Mouse (Mus musculus) liver, embryonic 13.5 days (tissue): ENCODE results near the gene Prr23a3. TPM values are rescaled to one million over a fixed set of nuclear protein-coding genes. Genes with fewer than 3 reads are reported as not detected.

ENCODE experiments used
- ATAC-seq: fragments of 200-750 bp; cut with Nextera tagmentation; 2 replicates; pipeline ENCODE4 v1.8.0; 2017; ENCODE audit warnings: low read depth, mild to moderate bottlenecking, moderate number of reproducible peaks, moderate library complexity
- DNase-seq: peaks from one replicate; pipeline ENCODE4 v3.0.0; 2022
- H3K27ac ChIP-seq: fragments of 300-500 bp; sonication (generic); 2 replicates; pipeline ENCODE4 v1.5.1; 2015; ENCODE audit warnings: moderate library complexity, mild to moderate bottlenecking, inconsistent platforms
- H3K27me3 ChIP-seq: fragments of 300-500 bp; sonication (generic); 2 replicates; pipeline ENCODE4 v1.6.1; 2015; ENCODE audit warnings: mild to moderate bottlenecking, inconsistent platforms
- H3K36me3 ChIP-seq: fragments of 300-500 bp; sonication (generic); 2 replicates; pipeline ENCODE4 v1.6.1; 2015; ENCODE audit warnings: mild to moderate bottlenecking, inconsistent platforms
- H3K4me1 ChIP-seq: fragments of 300-500 bp; sonication (generic); replicated peaks from 2 replicates; pipeline ENCODE4 v1.6.1; 2015; ENCODE audit warnings: inconsistent platforms
- H3K4me2 ChIP-seq: fragments of 300-500 bp; sonication (generic); 2 replicates; pipeline ENCODE4 v1.6.1; 2015; ENCODE audit warnings: inconsistent platforms, mild to moderate bottlenecking, moderate library complexity
- H3K4me3 ChIP-seq: fragments of 300-500 bp; sonication (generic); replicated peaks from 2 replicates; pipeline ENCODE4 v1.5.1; 2015; ENCODE audit warnings: mild to moderate bottlenecking, inconsistent platforms
- H3K9ac ChIP-seq: fragments of 300-500 bp; sonication (generic); 2 replicates; pipeline ENCODE4 v1.6.1; 2015; ENCODE audit warnings: mild to moderate bottlenecking, inconsistent platforms
- H3K9me3 ChIP-seq: fragments of 300-500 bp; sonication (generic); replicated peaks from 2 replicates; pipeline ENCODE4 v1.6.1; 2016; ENCODE audit warnings: inconsistent platforms
- WGBS: fragments of 180-500 bp; shearing (Covaris S2); methylation state at CpG from one replicate; pipeline ENCODE4 v1.1.7; 2015; ENCODE audit not compliant: insufficient replicate concordance; 5-methylcytosine and 5-hydroxymethylcytosine counted together
- polyA plus RNA-seq: library from polyadenylated mRNA; unstranded; fragments of >200 nt; fragmentation: Nextera tagmentation; extraction: Ambion mirVana; gene quantifications from 2 replicates; pipeline ENCODE4 v1.2.1, GENCODE M21; 2015

The Prr23a3 gene
- polyA plus RNA-seq, 1 experiment from 2014 or later = not detected

GRCm38 (mm10) chr9:98863463-98863862, 1.1 kb upstream of the Prr23a3 start:
- DNase-seq (no peak), ATAC-seq (no peak)
- no peak overlapping the region for H3K27ac ChIP-seq
- peaks cover 8% of the 10 kb centered on the region; the same call in 1 of the 2 replicates for H3K27me3 ChIP-seq
- H3K9me3 ChIP-seq = no peaks in the 10 kb centered on the region
- H3K4me3 ChIP-seq = no peak overlapping the region
- no peak overlapping the region for H3K9ac ChIP-seq
- no peak overlapping the region for H3K4me2 ChIP-seq
- no peaks in the 10 kb centered on the region for H3K36me3 ChIP-seq
- WGBS = 43% methylated on average over 3 of the region's 3 CpGs
- no peaks in the 10 kb centered on the region for H3K4me1 ChIP-seq

GRCm38 (mm10) chr9:98901486-98901885, 36.9 kb downstream of the Prr23a3 start:
- Histone ChIP-seq H3K36me3 (no peaks in the 10 kb centered on the region), H3K4me3 (no peak overlapping the region), H3K27me3 (no peaks in the 10 kb centered on the region), H3K4me2 (no peak overlapping the region), H3K9me3 (peaks cover 3% of the 10 kb centered on the region), H3K27ac (no peak overlapping the region), H3K4me1 (no peaks in the 10 kb centered on the region), H3K9ac (no peak overlapping the region)
- ATAC-seq = no peak
- DNase-seq = no peak
- 47% methylated on average over 1 of the region's 1 CpGs for WGBS

- Histone ChIP-seq H3K4me1 (no peaks in the 10 kb centered on the region), H3K4me2 (no peak within 1 kb of the TSS), H3K9me3 (no peaks in the 10 kb centered on the region), H3K27ac (no peak within 1 kb of the TSS), H3K27me3 (no peaks in the 10 kb centered on the region), H3K36me3 (no peaks in the 10 kb centered on the region), H3K9ac (no peak within 1 kb of the TSS), H3K4me3 (no peak within 1 kb of the TSS)
- WGBS = 63% methylated on average over 2 of the region's 2 CpGs
- ATAC-seq (no peak), DNase-seq (no peak)
Measured at GRCm38 (mm10) chr9:98902819-98903218, 38.3 kb downstream of the Prr23a3 start, which contains the start of gene 7420426K07Rik. TSS of gene 7420426K07Rik (plus strand) at chr9:98903119.

Other genes with a start within 250 kb of the Prr23a3 start
- gene Prr23a1, start 22.3 kb upstream of the Prr23a3 start, polyA plus RNA-seq = not detected in 2 replicates
- gene Prr23a2, start 8.3 kb upstream of the Prr23a3 start, polyA plus RNA-seq = not detected in 2 replicates
- gene 7420426K07Rik, start 38.4 kb downstream of the Prr23a3 start, polyA plus RNA-seq = not detected in 2 replicates
- gene Foxl2, start 90.5 kb downstream of the Prr23a3 start, polyA plus RNA-seq = not detected in 2 replicates
- 16.4 and 20.5 TPM in 2 replicates for gene Faim, start 121.6 kb downstream of the Prr23a3 start, polyA plus RNA-seq
- not detected in 2 replicates for gene Gm1123, start 170.9 kb downstream of the Prr23a3 start, polyA plus RNA-seq